Mouse (Mus musculus) bone marrow macrophage, adult 2 months (primary cell): ENCODE results near the gene Stx18. TPM values are rescaled to one million over a fixed set of nuclear protein-coding genes. Genes with fewer than 3 reads are reported as not detected.

Experiments used
- H3K27ac ChIP-seq: 2 replicates; pipeline ENCODE4 v1.5.1; 2012; ENCODE audit warnings: low read depth, low read length; ENCODE audit not compliant: insufficient read depth
- H3K4me1 ChIP-seq: 2 replicates; pipeline ENCODE4 v1.6.1; 2012; ENCODE audit warnings: low read length; ENCODE audit not compliant: control insufficient read depth, insufficient read depth
- H3K4me3 ChIP-seq: 2 replicates; pipeline ENCODE4 v1.5.1; 2012; ENCODE audit warnings: mild to moderate bottlenecking, low read length, moderate library complexity; ENCODE audit not compliant: insufficient read depth
- CTCF ChIP-seq: IDR thresholded peaks from 2 replicates; pipeline ENCODE4 v1.5.1; 2012; ENCODE audit warnings: low read depth, mild to moderate bottlenecking, low read length, moderate library complexity
- POLR2A ChIP-seq: IDR thresholded peaks from 2 replicates; pipeline ENCODE4 v1.6.1; 2012; ENCODE audit warnings: mild to moderate bottlenecking, low read depth, low read length, borderline replicate concordance
- polyA plus RNA-seq: library from polyadenylated mRNA; stranded (reverse); fragments of >200 nt; gene quantifications from 2 replicates; pipeline ENCODE4 v1.2.4, GENCODE M21; 2012; ENCODE audit not compliant: missing spikeins, insufficient read depth, insufficient read length

The Stx18 gene
- polyA plus RNA-seq, 1 experiment, result 26.4 TPM

DNA sequence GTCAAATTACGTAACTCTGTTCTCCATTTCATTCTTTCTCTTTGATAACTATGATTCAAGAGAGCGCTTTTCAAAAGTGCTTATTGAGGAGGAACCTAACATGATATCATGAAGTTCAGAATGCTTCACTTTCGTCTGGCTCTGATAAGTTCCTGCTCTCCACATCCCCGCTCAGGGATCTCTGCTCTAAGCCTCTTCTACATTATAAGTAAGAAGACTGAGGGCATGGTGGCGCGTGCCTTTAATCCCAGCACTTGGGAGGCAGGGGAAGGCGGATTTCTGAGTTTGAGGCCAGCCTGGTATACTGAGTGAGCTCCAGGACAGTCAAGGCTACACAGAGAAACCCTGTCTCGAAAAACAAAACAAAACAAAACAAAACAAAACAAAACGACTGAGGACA lies 268 bp upstream of the Stx18 start:
- Histone ChIP-seq H3K27ac (no peak overlapping the region), H3K4me3 (peak overlapping the region; percentile 96)
- TF ChIP-seq CTCF (no peak), POLR2A (no peak)

DNA sequence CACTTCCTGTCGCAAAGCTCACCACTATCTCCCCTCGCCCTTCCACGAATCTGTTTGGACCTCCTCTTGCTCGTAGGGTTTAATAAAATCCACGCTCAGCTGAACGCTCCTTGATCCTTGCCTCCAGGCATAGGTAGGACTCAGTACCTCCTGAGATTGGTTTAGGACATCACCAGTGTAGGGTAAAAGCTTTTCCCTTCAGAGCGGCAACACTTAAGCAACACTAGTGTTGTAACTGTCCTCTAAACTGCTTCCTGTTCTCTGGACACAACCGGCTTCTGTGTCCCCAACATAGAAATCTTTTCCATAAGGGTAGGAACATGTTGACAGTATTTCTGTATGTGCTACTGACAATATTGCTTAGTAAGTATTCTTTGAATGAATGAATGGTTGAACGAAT lies 1.3 kb downstream of the Stx18 start:
- peak overlapping the region; percentile 96 for H3K4me3 ChIP-seq
- peaks cover 4% of the 10 kb centered on the region; the same call in 1 of the 2 replicates for H3K4me1 ChIP-seq
- H3K27ac ChIP-seq, result no peak overlapping the region
- no peak for TF ChIP-seq POLR2A
- TF ChIP-seq CTCF, result no peak

More for the DNA sequence above, 268 bp upstream of the Stx18 start:
- peaks cover 4% of the 10 kb centered on the region; the same call in 1 of the 2 replicates for H3K4me1 ChIP-seq

DNA sequence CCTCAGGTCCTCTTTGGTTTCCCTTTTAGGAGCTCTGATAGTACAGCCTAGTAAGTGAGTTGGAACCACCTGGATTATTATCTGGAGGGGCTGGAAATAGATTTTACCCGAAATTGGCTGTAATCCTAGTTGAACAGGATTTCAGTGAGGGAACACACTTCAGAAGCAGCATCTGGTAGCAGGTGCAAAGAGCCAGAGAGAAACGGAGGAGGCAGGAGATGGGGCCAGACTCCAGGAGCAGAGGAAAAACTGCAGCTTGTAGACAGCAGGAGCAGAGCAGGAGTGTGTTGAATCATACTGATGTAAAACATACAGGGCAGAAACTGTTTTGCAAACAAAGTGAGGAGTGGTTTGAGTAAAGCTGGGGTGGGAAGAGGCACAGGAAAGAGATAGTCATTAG lies 6.4 kb downstream of the Stx18 start:
- no peak overlapping the region for H3K4me3 ChIP-seq
- no peak for TF ChIP-seq POLR2A
- TF ChIP-seq CTCF, result no peak
- H3K27ac ChIP-seq, result no peak overlapping the region
- no peaks in the 10 kb centered on the region for H3K4me1 ChIP-seq

DNA sequence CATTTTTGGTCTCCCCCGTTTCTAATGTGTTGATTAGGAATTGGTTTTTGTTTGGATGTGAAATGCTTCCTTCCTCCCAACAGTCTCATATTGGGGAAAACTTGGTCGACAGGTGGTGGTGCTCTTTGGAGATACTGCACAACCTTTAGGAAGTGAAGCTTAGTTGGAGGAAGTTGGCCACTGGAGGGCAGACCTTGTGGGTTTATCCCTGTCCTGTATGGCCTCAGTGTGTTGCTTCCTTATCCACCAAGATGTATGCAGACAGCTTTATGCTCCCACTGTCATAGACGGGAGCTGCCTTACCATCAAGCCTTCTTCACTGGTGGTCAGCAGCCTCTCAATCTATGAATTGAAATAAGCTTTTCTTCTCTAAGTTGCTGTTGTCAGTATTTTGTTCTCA lies 9.6 kb downstream of the Stx18 start:
- TF ChIP-seq CTCF (no peak), POLR2A (no peak)
- Histone ChIP-seq H3K27ac (no peak overlapping the region), H3K4me3 (no peak overlapping the region), H3K4me1 (peaks cover 1% of the 10 kb centered on the region; the same call in 1 of the 2 replicates)

DNA sequence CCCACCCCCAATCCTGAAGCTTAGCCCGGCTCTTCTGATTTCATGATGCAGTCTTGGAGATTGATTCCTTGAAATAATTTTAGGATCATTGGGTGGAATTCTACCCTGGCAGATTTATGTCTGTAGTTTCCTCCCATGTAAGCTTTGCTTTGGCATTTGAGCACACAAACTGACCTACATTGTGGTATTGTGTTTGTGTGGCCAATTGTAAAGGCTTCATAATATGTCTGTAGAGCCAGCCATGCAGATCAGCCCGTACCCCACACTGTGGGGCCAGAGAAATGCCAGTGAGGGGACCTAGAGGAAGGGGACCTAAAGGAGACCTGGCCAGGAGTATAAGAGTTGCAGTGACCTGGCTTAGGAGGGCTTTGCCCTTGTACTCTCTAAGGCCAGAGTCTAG lies 22.5 kb downstream of the Stx18 start:
- Histone ChIP-seq H3K4me3 (no peak overlapping the region), H3K27ac (no peak overlapping the region), H3K4me1 (no peaks in the 10 kb centered on the region)
- TF ChIP-seq POLR2A, result no peak
- no peak for TF ChIP-seq CTCF

DNA sequence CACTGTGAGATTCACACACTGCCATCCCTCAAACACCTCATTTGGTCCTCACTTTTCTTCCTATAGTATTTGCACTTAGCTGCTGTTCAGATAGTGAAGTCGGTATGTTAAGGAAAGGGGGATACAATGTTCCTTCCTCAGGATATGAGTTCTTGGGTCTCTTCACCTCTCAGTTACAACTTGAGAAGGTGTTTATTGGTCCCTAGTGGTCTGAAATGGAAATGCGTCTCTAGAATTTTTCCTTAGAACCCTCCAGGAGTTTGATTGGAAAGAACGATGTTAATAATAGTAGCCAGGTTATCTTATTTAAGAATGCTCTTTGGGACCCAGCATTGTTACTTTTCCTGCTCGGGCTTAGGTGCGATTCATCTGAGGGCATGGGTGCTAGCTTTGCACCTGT lies 24.2 kb downstream of the Stx18 start:
- no peak overlapping the region for H3K27ac ChIP-seq
- no peak for TF ChIP-seq POLR2A
- TF ChIP-seq CTCF, result no peak
- no peaks in the 10 kb centered on the region for H3K4me1 ChIP-seq
- no peak overlapping the region for H3K4me3 ChIP-seq

DNA sequence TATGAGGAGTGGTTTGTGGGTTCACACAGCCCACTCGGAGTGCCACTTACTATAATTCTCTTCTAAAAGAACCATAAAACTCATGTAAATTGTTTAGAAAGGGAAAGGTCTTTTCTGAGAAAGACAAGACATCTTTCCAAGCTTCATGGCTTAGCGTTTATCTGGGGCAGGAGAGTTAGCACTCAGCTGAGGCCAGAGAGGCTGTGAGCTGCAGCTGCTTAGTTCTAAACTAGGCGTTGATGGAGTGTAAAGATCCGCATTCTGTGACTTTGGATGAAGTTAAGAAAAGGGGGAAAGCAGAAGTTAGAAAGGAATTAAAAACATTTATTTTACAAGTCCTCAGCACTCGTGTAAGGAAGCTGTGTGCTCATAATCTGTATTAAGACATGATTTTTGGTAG lies 24.8 kb downstream of the Stx18 start:
- Histone ChIP-seq H3K4me3 (no peak overlapping the region), H3K27ac (no peak overlapping the region), H3K4me1 (no peaks in the 10 kb centered on the region)
- TF ChIP-seq CTCF, result no peak

DNA sequence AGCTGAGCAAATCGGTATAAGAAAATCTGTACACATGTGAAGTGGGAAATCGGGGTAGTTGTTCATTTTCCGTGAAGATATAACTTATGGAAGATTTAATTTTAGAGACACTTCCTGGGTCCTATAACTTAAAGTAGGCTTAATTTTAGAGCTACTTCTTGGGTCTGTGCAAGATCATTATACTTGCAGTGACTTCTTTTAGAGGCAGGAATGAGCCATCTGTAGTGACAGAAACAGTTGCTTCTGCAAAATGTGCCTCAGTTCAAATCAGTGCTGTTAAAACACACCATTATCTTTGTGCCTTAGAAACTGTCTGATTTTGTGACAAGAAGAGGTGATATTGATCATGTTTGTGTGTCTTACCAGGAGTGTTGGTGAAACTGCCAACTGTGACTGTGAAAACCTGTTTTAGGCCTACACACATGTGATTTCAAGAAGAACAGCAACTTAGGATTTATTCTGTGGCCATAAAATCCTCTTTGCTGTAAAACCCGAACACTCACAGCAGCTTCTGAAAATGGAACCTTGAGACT lies 25.6 kb downstream of the Stx18 start:
- no peak for TF ChIP-seq POLR2A
- no peak for TF ChIP-seq CTCF

DNA sequence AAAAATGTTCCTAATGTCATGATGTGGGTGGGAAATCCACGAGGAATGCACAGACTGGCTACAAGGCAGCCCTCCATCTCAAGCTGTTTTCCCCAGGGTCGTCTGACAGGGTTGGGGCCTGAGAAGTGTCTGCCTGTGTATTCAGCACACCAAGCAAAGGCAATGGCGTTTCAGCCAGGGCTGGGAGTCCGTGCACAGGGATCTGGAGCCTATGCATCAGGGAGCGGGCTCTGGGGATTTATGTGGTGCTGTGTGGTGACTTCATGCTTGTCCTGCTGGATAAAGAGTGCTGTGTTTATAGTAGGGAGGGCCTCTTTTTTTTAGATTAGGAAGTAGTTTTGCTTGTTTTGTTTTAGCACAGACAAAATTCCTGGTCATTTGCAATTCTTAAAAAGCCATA lies 26.2 kb downstream of the Stx18 start:
- no peaks in the 10 kb centered on the region for H3K4me1 ChIP-seq
- no peak overlapping the region for H3K27ac ChIP-seq
- no peak overlapping the region for H3K4me3 ChIP-seq
- TF ChIP-seq POLR2A (no peak), CTCF (no peak)

More for the DNA sequence above, 25.6 kb downstream of the Stx18 start:
- H3K4me3 ChIP-seq, result no peak overlapping the region
- no peak overlapping the region for H3K27ac ChIP-seq
- H3K4me1 ChIP-seq, result no peaks in the 10 kb centered on the region

DNA sequence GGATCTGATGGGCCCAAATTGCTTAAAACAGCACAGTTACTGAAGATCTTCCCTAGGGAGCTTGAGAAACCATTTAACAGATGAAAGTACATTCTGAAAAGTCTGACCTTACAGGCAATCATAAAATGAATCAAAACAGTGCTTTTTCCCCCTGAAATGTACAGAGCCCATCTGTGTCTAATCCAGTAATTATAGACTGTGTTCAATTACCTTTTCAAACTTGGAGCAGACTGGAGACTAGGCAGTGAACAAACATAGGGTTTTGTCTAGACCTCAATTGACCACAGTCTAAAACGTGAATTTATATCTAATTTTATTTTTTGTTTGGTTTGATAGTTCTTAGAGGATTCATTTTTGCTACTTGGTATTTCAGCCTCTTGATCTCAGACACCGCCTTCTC lies 26.9 kb downstream of the Stx18 start:
- Histone ChIP-seq H3K4me1 (no peaks in the 10 kb centered on the region), H3K4me3 (no peak overlapping the region)
- TF ChIP-seq CTCF (no peak), POLR2A (no peak)

DNA sequence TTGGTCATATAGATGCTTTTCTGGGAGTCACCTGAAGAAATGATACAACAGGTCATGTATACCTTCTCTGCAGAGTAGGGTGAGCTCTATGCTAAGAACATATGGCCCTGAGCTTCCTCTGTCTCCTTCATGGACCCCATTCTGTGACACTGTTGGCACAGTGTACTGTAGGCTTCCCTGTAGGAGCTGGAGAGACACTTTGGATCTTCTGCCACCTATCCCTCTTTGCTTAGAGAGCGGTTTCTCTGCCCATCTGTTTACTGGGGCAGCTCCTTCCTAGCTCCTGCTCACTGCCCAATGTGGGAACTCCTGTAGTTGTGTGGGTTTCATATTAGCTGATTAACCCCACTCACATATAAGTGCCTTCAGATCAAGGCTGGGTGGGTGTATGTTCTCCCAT lies 28.1 kb downstream of the Stx18 start:
- H3K4me3 ChIP-seq, result no peak overlapping the region
- no peak for TF ChIP-seq POLR2A
- TF ChIP-seq CTCF, result no peak
- no peaks in the 10 kb centered on the region for H3K4me1 ChIP-seq
- H3K27ac ChIP-seq, result no peak overlapping the region

More for the DNA sequence above, 26.9 kb downstream of the Stx18 start:
- no peak overlapping the region for H3K27ac ChIP-seq
